Mouse (Mus musculus) embryonic fibroblast, embryonic 13.5 days (primary cell): ENCODE results near the gene Tsku.

Experiments used
- CTCF ChIP-seq: IDR thresholded peaks from 2 replicates; pipeline ENCODE4 v1.5.1; 2011; ENCODE audit warnings: mild to moderate bottlenecking, control low read depth, low read length, moderate library complexity, borderline replicate concordance; ENCODE audit not compliant: insufficient read depth
- POLR2A ChIP-seq: IDR thresholded peaks from 2 replicates; pipeline ENCODE4 v1.6.1; 2011; ENCODE audit warnings: low read depth, mild to moderate bottlenecking, control low read depth, low read length, moderate library complexity

DNA sequence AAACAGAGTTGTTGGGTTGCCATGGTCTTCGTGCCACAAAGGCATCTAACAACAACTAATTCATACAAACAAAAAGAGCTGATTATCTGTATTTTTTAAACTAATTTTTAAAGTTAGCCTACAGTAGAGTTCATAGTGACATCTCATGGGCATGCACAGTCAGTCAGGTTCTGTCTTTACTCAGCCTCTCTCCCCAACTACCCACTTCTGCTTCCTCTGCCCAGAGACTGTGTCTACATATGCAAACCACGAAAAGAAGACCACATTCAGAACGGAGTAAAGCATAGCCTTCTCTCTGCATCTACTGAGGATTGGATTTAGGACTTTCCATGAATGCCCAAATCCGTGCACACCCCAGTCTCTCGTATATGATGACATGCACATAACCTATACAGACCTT lies 46.5 kb upstream of the Tsku start:
- TF ChIP-seq CTCF (no peak), POLR2A (no peak)
